Mouse (Mus musculus): ENCODE measurements around the gene Cx3cr1.

The Cx3cr1 gene

DNA sequence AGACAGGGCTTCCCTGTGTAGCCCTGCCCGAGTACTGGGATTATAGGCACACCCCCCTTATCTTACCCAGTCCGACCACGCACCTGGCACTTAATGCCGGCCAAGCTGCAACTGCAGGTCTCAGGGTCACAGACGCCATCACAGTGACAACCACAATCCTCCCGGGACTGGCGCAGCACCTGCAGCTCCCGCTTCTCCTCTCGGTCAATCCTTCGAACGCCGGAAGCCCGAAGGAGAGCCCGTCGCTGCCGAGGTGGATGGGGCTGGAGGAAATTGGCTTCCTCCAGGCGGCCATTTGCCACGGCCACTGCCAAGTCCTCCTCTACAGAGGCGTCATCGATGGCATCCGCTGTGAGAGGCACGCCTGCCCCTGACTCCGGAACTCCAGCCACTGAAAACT lies 96.4 kb downstream of the Cx3cr1 start:
- DNase-seq = no peak

DNA sequence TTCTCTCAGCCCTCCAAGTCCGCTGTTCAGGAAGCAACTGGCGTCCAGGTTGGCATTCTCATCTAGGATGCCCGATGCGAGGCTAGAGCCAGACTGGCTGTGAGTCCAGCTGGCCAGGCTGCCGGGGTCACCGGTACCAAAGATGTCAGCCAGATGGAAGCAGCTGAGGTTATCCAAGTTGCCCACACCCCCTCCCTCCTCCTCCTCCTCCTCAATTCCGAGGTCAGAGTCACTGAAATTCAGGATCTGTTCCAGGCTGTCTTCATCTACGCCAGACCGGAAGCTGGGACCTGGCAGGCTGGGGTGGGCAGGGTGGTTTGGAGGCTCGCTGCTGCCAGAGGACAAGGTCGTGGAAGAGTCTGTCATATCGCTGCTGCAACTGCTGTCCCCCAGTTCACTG lies 97.1 kb downstream of the Cx3cr1 start:
- DNase-seq = no peak

DNA sequence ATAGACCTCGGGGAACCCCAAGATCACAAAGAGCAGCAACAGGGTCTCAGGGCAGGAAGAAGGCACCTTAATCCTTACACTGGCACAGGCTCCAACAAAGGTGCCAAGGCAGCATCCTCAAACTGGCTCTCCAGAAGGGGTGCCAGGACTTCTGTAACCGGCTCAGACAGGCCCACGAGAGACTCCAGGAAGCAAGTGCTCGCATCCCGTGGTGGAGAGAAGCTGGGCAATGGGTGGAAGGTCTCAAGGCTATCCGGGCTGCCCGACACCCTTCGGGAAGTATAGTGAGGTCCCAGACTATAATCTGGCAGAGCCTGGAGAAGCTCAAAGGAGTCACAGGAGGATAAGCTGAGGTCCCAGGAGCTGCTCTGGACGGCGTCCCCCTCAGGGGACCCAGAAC lies 97.5 kb downstream of the Cx3cr1 start:
- no peak for DNase-seq

DNA sequence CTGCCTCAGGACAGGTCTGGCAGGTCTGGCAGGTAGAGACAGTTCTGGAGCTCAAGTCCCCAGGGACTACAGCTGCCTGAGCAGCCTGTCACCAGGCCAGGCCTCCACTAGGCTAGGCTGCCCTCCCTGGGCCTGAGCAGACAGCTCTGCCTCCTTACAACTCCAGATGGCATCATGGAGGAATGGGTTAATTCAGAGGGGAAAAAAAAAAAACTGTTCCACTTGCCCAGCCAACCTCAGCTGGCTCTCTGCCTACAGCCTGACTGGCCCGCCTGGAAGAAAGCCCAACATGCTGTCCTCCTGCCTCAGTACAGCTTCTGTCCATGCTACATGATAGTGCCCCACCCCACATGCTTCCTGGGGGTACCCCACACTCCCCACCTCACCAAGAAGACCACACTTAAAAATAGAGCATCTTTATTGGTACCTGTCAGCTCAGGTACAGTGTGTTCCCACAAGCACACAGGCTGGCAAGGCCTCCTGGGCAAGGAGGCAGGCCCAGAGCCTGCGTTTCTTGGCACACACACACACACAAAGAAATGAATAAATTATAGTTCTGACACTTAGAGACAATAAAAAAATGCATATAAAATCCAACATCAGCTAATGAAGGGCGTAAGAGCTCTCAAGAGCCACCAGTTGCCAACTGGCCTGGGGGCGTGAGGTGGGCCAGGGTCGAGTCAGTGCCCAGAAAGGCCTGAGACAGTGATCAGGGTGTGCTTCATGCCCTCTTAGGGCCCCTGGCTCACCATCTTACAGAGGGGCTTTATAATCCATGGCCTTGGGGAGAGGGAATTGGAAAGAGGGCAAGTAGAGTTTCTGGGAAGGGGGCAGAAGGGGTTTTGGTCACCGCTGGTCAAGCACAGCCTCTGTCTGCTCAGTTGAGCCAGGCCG lies 98.7 kb downstream of the Cx3cr1 start:
- peak; percentile 76 for DNase-seq

DNA sequence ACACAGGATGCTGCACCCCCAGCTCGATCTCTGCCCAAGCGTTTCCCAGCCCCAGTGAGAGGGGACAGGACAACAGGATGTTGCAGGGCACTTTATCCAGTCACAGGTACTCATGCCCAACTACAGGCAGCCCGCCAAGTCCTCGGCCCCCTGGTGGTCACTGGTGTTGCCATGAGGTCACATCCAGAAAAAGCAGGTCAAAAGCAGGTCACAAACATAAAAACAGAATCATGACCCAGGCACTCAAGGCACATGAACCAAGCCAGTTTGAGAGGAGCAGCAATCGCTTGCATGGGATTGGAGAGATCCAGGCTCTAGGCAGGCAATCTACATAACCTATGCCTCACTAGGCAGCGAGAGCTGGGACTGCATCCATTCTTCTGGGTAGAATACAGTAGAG lies 99.5 kb downstream of the Cx3cr1 start:
- DNase-seq = peak; percentile 60

DNA sequence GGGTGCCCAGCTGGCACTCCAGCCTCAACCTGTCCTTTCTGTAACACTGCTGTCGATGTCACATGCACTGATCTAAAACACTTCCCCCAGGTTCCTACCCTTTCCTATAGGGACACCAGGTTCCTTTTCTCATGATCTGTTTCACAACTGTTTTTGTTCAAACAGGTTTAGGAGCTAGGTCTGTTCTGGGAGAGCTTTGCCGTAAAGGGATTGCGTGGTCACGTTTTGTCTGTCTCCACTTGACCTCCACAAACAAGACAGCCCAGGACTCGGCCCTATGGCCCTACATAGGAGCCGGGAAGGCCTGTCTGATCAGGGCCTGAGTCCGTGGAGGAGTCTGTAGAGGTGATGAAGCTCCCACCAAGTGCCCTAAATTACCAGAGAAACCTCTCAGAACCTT lies 99.9 kb downstream of the Cx3cr1 start:
- DNase-seq = no peak

DNA sequence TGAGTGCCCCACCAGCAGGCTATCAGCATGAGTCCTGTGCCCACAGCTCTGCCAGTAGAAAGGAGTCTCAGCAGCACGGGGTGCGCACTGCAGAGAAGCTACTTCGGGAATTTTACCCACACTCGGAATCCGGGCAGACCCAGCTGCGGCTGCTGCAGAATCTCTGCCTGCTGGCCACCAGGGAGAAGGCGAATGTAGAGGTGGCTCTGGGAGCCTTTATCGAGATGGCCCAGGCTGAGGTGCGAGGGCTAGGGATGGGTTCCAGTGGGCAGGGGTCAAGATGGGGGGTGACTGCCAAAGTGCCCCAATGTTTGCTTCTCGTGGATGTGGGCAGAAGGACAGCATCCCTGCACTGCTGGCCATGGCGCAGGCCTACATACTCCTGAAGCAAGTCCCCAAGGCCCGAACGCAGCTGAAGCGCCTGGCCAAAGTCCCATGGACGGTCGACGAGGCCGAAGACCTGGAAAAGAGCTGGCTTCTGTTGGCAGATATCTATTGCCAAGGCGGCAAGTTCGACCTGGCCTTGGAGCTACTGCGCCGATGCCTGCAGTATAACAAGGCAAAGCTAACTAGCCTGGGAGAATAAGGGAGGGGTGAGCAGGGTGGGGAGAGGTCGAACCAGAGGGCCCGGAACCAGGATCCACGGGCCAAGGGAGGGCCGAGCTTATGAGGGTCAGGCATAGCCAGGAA lies 103.3 kb downstream of the Cx3cr1 start:
- DNase-seq = no peak

DNA sequence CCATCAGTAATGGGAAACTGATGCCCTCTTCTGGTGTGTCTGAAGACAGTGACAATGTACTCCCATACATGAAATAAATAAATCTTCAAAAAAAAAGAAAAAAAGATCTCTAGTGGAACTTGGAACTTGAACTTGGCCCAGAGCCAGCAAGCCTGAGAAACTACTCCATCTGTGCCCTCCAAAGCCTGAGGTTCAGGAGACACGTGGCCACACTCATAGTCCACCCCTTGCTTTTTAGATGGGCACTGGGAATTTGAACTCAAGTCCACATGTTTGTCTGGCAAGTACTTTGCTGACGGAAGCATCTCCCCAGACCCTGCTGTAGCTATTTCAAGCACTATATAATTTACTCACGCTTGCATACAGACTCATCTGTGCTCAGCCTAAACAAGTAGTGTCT lies 104.5 kb downstream of the Cx3cr1 start:
- DNase-seq = no peak

DNA sequence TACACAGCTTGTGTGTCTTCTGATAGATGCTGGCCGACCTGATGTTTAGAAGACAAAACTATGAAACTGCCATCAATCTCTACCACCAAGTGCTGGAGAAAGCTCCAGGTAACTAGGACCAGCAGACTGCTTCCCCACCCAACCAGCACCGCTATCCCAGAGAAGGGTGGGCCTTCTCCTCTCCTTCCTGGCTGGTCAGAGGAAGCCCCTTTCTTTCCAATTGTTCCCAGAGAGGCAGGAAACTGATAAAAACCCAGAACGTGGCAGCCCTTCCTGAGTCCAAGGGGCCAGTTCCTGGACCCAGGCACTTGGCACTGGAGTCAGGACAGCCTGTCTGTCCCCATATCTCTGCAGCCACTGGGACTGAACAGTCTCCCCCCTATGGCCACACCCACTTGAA lies 105.5 kb downstream of the Cx3cr1 start:
- no peak for DNase-seq

DNA sequence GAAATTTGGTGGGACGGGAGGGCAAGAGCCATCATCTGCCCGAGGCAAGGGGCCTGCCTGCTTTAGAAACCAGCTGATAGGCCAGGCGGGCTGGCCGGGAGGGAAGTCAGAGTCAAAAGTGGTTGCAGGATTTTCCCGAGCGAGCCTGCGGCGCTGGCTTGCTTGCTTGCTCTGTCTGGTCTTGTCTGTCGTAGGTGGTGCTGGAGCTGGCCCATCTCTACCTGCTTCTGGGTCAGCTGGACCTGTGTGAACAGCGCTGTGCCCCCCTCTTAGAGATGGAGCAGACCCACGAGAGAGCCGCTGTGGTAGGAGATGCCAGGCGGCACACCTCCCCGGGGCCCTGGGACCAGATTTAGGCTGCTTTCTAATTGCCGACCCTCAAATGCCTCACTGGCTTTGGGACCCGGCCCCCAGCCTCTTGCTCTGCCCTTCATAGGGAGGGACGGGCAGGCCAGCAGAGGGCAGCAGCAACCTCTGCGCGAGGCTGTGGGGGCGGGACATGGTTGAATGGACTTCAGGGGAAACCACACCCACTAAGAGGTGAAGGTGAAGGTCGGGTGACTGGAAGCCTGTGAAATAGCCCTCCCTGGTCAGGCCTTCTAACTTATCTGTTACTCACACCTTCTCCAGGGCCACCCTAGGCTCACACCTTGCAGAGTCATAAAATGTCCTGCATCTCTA lies 106.6 kb downstream of the Cx3cr1 start:
- peak; percentile 49 for DNase-seq

DNA sequence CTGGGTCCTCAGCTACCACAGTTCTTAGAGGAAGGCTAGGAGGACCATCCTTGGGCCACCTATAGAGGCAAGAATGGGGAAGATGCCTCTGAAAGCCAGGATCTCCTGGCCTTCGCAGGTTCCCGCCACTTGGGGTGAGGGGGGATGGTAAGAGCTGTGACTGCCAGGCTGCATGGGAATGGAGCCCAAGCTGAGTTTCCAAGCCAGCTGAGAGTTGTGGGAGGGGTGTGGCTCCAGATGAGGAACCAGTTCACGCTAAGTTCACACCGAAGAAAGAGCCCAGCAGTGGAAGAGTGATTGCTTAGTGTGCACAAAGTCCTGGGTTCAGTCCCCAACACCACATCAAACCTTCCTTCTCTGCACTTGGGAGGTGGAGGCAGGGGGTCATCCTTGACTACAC lies 107.5 kb downstream of the Cx3cr1 start:
- DNase-seq = no peak

DNA sequence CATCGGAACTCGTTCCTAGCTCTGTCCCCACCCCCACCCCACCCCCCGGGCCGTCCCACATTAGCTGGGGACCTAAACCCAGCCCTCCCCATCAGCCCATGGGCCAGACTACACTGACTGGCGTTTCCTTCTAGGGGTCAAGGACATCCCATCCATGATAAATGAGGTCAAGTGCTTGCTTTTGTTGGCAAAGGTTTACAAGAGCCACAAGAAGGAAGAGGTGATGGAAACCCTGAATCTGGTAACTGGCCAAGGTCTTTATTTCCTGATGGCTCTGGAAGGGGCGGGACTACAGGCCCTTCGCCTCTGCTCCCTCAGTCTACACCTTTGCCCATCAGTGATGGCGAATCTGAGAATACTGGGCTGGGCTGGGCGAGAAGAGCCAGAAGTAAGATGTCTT lies 110.8 kb downstream of the Cx3cr1 start:
- no peak for DNase-seq

DNA sequence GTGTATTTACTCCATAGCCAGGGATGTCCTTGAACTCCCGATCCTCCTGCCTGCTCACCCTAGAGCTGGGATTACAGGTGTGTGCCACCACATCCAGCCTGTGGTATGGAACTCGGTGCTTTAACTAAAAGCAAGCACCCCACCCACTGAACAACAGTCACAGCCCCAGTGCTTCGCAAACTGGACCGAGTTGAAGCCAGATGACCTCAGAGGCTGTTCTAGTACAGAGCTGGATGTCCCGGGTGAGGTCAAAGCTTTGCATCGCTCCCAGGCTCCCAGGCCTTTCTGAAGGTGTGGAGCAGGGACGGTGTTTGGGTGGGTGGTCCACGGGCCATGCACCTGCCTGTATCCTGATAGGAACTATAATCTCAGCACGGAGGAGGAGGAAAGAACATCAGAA lies 118.3 kb downstream of the Cx3cr1 start:
- DNase-seq = no peak

DNA sequence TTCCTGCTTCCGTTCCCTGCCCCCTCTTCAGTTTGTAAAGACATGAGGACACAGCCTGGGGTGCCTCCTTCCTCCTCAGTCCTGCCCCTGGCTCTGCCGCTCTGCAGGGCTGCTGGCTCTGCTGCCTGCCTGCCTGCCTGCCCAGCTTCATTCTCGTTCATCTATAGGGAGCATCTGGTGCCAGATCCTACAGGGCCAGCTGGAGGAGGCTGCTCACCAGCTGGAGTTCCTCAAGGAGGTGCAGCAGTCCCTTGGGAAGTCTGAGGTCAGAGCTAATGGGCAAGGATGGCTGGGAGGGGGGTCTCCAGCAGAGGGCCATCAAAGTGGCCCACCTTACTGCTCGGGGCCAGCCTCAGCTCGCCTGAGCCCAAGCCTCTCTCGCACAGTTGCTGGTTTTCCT lies 119.2 kb downstream of the Cx3cr1 start:
- DNase-seq = no peak

DNA sequence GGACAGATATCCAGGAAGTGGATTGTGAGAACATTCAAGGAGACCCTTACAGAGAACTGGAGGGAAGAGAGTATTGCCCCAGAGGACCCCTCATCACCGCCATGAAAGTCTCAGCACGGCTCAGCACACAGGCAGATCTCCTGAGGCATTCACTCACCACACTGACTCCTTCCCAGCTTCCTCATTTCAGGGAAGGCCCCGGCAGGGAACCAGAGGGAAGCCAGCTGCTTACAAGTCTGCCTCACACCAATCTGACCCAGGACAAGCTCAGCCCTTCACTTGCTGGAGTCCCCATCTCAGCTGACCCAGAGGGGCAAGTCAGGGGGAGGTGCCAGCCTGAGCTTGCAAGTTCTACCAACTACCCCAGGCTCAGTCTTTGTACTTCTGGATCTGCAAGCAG lies 120.9 kb downstream of the Cx3cr1 start:
- no peak for DNase-seq

DNA sequence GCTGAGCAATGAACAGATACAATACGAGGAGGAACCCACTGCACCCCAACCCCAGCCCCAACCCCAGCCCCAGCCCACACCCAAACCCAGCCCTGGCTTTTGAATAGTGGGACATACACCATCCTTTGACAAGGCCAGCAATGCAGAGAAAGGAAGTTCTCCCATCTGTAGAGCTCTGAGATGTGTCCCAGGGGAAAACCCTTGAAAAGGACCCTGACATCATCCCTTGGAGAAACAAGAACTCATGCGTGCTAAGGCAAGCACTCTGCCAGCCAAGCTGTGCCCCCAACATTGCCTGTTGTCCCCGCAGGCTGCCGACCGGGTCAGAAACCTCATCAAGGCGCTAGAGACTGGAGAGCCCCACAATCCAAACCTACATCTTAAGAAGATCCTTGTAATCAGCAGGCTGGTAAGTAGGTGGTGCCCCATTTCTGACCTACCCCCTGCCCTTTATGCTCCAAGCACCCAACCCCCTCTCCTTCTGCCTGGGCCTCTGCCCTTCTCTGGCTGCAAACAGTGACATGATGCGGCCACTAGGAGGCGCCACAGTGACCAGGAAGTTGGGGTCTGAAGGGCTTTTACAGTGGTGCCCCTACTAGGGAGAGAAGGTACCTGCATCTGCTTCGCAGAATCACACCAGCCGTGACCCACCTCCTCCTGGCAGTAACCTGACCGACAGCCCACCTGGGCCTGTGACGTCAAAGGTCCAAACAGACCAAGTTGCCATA lies 124.3 kb downstream of the Cx3cr1 start:
- DNase-seq = no peak

DNA sequence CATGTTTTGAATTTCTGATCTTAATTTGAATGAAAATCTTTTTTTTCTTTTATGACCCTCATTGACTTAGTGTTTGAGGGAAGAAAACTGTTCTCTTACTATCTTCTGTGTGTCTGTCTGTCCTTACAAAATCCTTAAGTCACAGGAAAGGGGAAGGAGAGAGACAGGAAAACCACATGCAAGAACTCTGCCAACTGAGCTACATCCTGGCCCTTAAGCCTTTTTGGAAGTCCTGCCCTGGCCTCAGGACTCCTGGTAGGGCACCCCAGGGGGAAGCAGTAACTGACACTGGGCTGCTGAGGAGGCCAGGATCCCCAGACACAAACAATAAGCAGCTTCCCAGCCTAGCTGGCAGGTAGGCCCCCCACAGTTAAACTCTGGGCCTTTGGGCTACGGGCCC lies 126.4 kb downstream of the Cx3cr1 start:
- no peak for DNase-seq

DNA sequence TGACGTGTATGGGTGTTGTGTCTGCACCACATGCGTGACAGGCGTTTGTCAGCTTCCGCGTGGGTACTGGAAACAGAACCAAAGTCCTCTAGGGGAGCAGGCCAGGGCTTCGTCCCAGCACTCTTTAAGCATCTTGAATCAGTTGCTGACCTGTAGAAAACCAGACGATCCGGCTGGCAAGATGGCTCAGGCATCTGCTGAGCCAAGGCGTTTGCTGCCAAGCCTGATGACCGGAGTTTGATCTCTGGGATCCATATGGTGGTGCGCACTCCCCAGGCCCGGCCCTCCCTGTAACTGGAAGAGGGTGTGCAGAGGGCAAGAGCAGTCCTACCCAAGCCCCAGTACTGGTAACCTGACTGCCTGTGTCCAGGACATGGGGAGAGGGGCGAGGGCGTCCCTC lies 127.8 kb downstream of the Cx3cr1 start:
- DNase-seq = no peak

DNA sequence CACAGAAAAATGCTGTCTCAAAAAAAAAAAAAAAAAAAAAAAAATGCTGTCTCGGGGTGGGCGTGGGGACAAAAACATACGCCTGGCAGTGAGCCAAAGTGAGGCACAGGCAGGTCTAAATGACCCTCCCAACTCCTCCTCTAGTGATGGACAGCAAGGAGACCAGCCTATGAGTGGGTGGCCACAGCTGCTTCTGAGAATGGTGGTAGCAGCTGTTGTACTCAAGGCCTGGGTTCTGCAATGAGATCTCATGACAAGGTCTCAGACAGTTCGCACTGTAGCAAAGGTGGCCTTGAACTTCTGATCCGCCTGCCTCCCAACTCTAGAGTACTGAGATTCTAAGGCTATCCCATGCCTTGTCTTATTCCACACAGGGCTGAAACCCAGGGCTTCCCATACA lies 128.3 kb downstream of the Cx3cr1 start:
- no peak for DNase-seq

DNA sequence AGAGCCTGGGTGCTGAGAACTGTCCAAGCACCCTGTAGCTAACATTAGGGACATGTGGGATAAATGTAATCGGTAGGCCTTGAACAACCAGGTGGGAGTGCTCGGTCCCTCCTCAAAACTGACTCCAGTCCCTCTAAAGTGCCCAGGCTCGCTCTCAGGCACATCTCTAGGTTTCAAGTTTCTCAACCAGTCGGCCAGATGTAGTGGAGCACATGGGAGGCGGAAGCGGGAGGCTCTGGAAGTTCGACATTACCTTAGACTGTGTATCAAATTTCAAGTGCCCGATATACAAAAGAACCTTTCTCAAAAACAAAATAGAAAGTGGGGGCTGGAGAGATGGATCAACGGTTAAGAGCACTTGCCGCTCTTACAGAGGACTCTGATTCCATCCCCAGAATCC lies 130.0 kb downstream of the Cx3cr1 start:
- DNase-seq = no peak

DNA sequence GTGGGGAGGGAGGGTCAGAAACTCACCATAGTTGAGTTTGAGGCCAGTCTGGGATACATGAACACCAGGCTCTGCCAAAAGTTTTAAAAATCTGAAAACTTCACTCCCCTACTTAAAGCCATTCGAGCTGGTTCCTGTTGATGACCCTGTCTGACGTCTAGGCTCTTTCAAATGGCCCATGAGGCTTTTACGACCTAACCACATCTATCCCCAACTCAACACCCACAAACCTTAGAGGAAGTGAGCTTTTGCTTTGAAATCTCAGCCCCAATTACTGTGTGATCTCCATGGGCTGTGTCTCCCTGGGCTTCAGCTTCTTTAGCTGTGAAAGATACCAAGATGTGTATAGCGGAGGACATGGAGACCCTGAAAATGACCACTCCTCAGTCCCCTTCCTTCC lies 131.2 kb downstream of the Cx3cr1 start:
- DNase-seq = no peak

DNA sequence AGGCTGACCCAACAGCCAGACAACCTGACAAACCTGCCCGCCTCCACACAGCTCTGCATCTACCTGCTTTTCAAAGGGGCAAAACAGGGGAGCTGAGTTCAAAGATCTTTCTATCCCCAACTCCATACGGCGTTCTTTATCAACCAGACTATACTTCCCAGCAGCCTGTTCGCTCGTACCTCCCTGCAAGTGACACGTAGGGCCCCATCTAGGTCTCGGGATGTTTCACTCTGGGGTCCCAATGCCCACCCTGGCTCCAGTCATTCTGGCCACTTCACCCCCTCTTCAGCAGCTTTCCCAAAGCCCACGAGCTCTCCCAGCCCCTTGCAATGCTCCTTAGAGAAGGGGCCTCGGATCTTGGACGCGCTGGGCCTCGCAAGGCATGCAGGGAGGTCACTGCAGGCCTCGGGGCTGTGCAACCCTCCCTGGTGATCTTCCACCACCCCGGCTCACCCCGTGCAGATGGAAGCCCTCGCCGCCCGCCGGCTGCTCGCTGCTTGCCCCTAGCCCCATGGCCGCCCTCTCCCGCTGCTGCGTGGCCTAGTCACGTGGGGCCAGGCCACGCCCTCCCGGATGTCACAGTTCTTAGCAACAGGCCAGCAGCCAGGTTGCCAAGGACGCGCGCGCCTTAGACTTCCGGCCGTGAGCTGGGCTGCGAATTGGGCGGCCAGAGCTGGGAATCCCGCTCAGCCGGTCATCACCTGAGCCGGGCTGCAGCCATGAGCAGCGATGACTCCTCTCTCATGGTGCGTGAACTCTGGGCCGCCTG lies 132.5 kb downstream of the Cx3cr1 start, which contains the start of the genes Gorasp1 and Ttc21a:
TSS of gene Gorasp1 (minus strand) at position 561 of the 769 bp plus-strand sequence.
TSS of gene Ttc21a (plus strand) at position 602 of the 769 bp plus-strand sequence.
- peak; percentile 95 for DNase-seq

All from right cerebral cortex, postnatal 4 days (tissue).